Mouse (Mus musculus) CH12.LX (cell line): Measurements from ENCODE around the gene Ppp2r5e. TPM values are rescaled to one million over a fixed set of nuclear protein-coding genes. Genes with fewer than 3 reads are reported as not detected.

Experiments used
- DNase-seq: peaks from one replicate; pipeline ENCODE4 v3.0.0-alpha.2; 2013; ENCODE audit errors: extremely low read depth
- H3K27ac ChIP-seq: 2 replicates; pipeline ENCODE4 v1.5.1; 2012; ENCODE audit warnings: low read depth, mild to moderate bottlenecking, control low read depth, moderate library complexity; ENCODE audit not compliant: insufficient read depth
- H3K27me3 ChIP-seq: replicated peaks from 2 replicates; pipeline ENCODE3; 2012; ENCODE audit warnings: inconsistent platforms
- H3K36me3 ChIP-seq, 2 experiments: replicated peaks in 1 of 2; 2 replicates each; pipeline versions ENCODE3 to v1.6.1; 2012; ENCODE audit warnings: inconsistent platforms in 1 of 2, low read length in 1 of 2, mild to moderate bottlenecking in 1 of 2, mixed read lengths in 1 of 2, moderate library complexity in 1 of 2; ENCODE audit not compliant: control insufficient read depth in 1 of 2, insufficient read depth in 1 of 2
- H3K4me1 ChIP-seq, 2 experiments: 2 replicates each; pipeline ENCODE4 v1.6.1; 2012; ENCODE audit warnings: inconsistent platforms in 1 of 2, moderate library complexity in 1 of 2; ENCODE audit not compliant: insufficient read depth in 2 of 2, control insufficient read depth in 1 of 2
- H3K4me2 ChIP-seq: 2 replicates; pipeline ENCODE4 v1.6.1; 2012; ENCODE audit warnings: low read depth, mild to moderate bottlenecking, control low read depth; ENCODE audit not compliant: poor library complexity, insufficient read depth, severe bottlenecking
- H3K4me3 ChIP-seq, 3 experiments: fragments of 150-350 bp in 1 of 3; sonication (generic) in 1 of 3; replicated peaks in 1 of 3; 2 replicates each; pipeline versions ENCODE3 to v1.5.1; 2011 to 2012; ENCODE audit warnings: low read depth in 2 of 3, low read length in 2 of 3, mild to moderate bottlenecking in 2 of 3, moderate library complexity in 2 of 3, control low read depth in 1 of 3, improper control_type of control experiment in 1 of 3, inconsistent platforms in 1 of 3, mixed read lengths in 1 of 3; ENCODE audit not compliant: poor library complexity in 1 of 3
- H3K79me2 ChIP-seq: replicated peaks from 2 replicates; pipeline ENCODE4 v1.6.1; 2012; ENCODE audit warnings: mild to moderate bottlenecking, moderate library complexity; ENCODE audit not compliant: control insufficient read depth, poor library complexity, insufficient read depth, severe bottlenecking; ENCODE audit errors: extremely low read depth
- H3K9ac ChIP-seq: 2 replicates; pipeline ENCODE4 v1.6.1; 2012; ENCODE audit warnings: low read depth, mild to moderate bottlenecking, control low read depth, moderate library complexity; ENCODE audit not compliant: insufficient read depth
- H3K9me3 ChIP-seq: replicated peaks from 2 replicates; pipeline ENCODE3; 2012; ENCODE audit warnings: low read length, inconsistent platforms, mixed read lengths
- CHD1 ChIP-seq: IDR thresholded peaks from 2 replicates; pipeline ENCODE4 v1.6.1; 2012; ENCODE audit warnings: low read depth, low read length, improper control_type of control experiment, inconsistent platforms
- ELF1 ChIP-seq: IDR thresholded peaks from 2 replicates; pipeline ENCODE4 v1.6.1; 2014; ENCODE audit warnings: low read depth, mild to moderate bottlenecking, inconsistent platforms, low read length, improper control_type of control experiment
- HCFC1 ChIP-seq: IDR thresholded peaks from 2 replicates; pipeline ENCODE4 v1.6.1; 2012; ENCODE audit warnings: low read depth, mild to moderate bottlenecking, inconsistent platforms, low read length, improper control_type of control experiment
- JUN ChIP-seq: IDR thresholded peaks from 2 replicates; pipeline ENCODE4 v1.6.1; 2011; ENCODE audit warnings: low read depth, mild to moderate bottlenecking, low read length, improper control_type of control experiment, moderate library complexity; ENCODE audit not compliant: insufficient read depth
- JUND ChIP-seq: conservative IDR thresholded peaks from 2 replicates; pipeline ENCODE4 v1.6.1; 2011; ENCODE audit warnings: low read depth, low read length, improper control_type of control experiment
- KAT2A ChIP-seq: IDR thresholded peaks from 2 replicates; pipeline ENCODE4 v1.6.1; 2012; ENCODE audit warnings: low read length, improper control_type of control experiment, inconsistent platforms; ENCODE audit not compliant: insufficient replicate concordance
- MEF2A ChIP-seq: IDR thresholded peaks from 2 replicates; pipeline ENCODE4 v1.6.1; 2014; ENCODE audit warnings: low read depth, mild to moderate bottlenecking, inconsistent platforms, low read length, improper control_type of control experiment, borderline replicate concordance
- MYC ChIP-seq: IDR thresholded peaks from 2 replicates; pipeline ENCODE4 v1.6.1; 2011; ENCODE audit warnings: low read depth, mild to moderate bottlenecking, improper control_type of control experiment, low read length
- PAX5 ChIP-seq: IDR thresholded peaks from 2 replicates; pipeline ENCODE4 v1.6.1; 2012; ENCODE audit warnings: low read length, inconsistent platforms, mixed read lengths
- POLR2A ChIP-seq: IDR thresholded peaks from 2 replicates; pipeline ENCODE4 v1.6.1; 2011; ENCODE audit warnings: low read depth, mild to moderate bottlenecking, improper control_type of control experiment, low read length
- SMC3 ChIP-seq: IDR thresholded peaks from 2 replicates; pipeline ENCODE4 v1.6.1; 2011; ENCODE audit warnings: low read depth, low read length, improper control_type of control experiment
- TCF12 ChIP-seq: IDR thresholded peaks from 2 replicates; pipeline ENCODE4 v1.6.1; 2014; ENCODE audit warnings: low read depth, mild to moderate bottlenecking, inconsistent platforms, low read length, improper control_type of control experiment
- USF1 ChIP-seq: IDR thresholded peaks from 2 replicates; pipeline ENCODE4 v1.6.1; 2014; ENCODE audit warnings: low read depth, mild to moderate bottlenecking, inconsistent platforms, low read length, improper control_type of control experiment
- USF2 ChIP-seq: conservative IDR thresholded peaks from 2 replicates; pipeline ENCODE4 v1.6.1; 2011; ENCODE audit warnings: low read depth, low read length, improper control_type of control experiment
- ZC3H11A ChIP-seq: IDR thresholded peaks from 2 replicates; pipeline ENCODE4 v1.6.1; 2012; ENCODE audit warnings: low read depth, mild to moderate bottlenecking, inconsistent platforms, low read length, improper control_type of control experiment
- dilution Hi-C: fragments of 300-500 bp; cut with MboI; formaldehyde crosslinking; loops from 2 replicates; pipeline ENCODE4 v1.14.3; 2020; ENCODE audit warnings: low sequenced_read_pairs; ENCODE audit not compliant: extremely low pct_unique_long_range_greater_than_20kb, extremely low pct_ligation_motif_present
- in situ Hi-C: fragments of 300-500 bp; cut with MboI; formaldehyde crosslinking; loops from 3 replicates; pipeline ENCODE4 v1.14.3; 2019; ENCODE audit warnings: low sequenced_read_pairs, low pct_ligation_motif_present, low pct_unique_long_range_greater_than_20kb, mixed read lengths
- polyA plus RNA-seq: library from polyadenylated mRNA; unstranded; fragments of >175 nt; gene quantifications from 2 replicates; pipeline ENCODE4 v1.2.1, GENCODE M21; 2012; ENCODE audit warnings: low read depth; ENCODE audit not compliant: insufficient read length
- total RNA-seq, 2 experiments: library from RNA; depleted of rRNA; stranded (reverse); fragments of 300-350 nt in 1 of 2; fragments of >200 nt in 1 of 2; gene quantifications; 2 replicates each; pipeline ENCODE4 v1.2.3; 2012 to 2014

The Ppp2r5e gene
- total and polyA plus RNA-seq, 3 experiments, result 9.3 to 21.7 (median 10.0) TPM

GRCm38 (mm10) chr12:75560681-75561387 lies 35.2 kb downstream of the Ppp2r5e start:
- H3K27me3 ChIP-seq, result no peaks in the 10 kb centered on the region
- H3K36me3 ChIP-seq, result peaks cover 4 to 50% of the 10 kb centered on the region in 2 experiments
- DNase-seq, result no peak
- H3K4me3 ChIP-seq, result no peak overlapping the region
- TF ChIP-seq ZC3H11A (no peak), SMC3 (no peak), ELF1 (no peak), MYC (no peak), JUN (no peak)
- no peak overlapping the region for H3K4me2 ChIP-seq
- no peak overlapping the region for H3K9ac ChIP-seq
- H3K4me1 ChIP-seq, result peaks cover 7 to 48% of the 10 kb centered on the region in 2 experiments; a peak in 3 of 4 replicates
- H3K9me3 ChIP-seq, result no peaks in the 10 kb centered on the region
- peaks cover 3% of the 10 kb centered on the region for H3K79me2 ChIP-seq
- in situ Hi-C loops (no loop called here), dilution Hi-C loops (no loop called here)
- H3K27ac ChIP-seq, result no peak overlapping the region

GRCm38 (mm10) chr12:75559196-75559595 lies 36.8 kb downstream of the Ppp2r5e start:
- Histone ChIP-seq H3K4me1 (peaks cover 9 to 44% of the 10 kb centered on the region in 2 experiments; a peak in 3 of 4 replicates), H3K36me3 (peaks cover 4 to 40% of the 10 kb centered on the region in 2 experiments), H3K9ac (no peak overlapping the region), H3K9me3 (no peaks in the 10 kb centered on the region), H3K4me2 (no peak overlapping the region), H3K27me3 (no peaks in the 10 kb centered on the region), H3K79me2 (peaks cover 4% of the 10 kb centered on the region), H3K4me3 (no peak overlapping the region), H3K27ac (no peak overlapping the region)
- in situ Hi-C loops, result no loop called here
- no peak for TF ChIP-seq JUND
- no peak for TF ChIP-seq USF1
- TF ChIP-seq MEF2A, result no peak
- no peak for TF ChIP-seq CHD1
- no peak for TF ChIP-seq ELF1
- no peak for TF ChIP-seq ZC3H11A
- TF ChIP-seq POLR2A, result no peak
- TF ChIP-seq MYC, result no peak
- TF ChIP-seq USF2, result no peak
- no peak for TF ChIP-seq HCFC1
- no peak for TF ChIP-seq PAX5
- no peak for TF ChIP-seq KAT2A
- TF ChIP-seq TCF12, result no peak
- no peak for DNase-seq
- dilution Hi-C loops, result no loop called here
